Mouse (Mus musculus) MEL (cell line): ENCODE data around the gene App.

ENCODE experiments used
- CTCF ChIP-seq, 3 experiments: IDR thresholded peaks in 2 of 3; conservative IDR thresholded peaks in 1 of 3; 2 replicates each; pipeline ENCODE4 v1.5.1; 2011 to 2012; ENCODE audit warnings: low read length in 3 of 3, low read depth in 2 of 3, mild to moderate bottlenecking in 2 of 3, improper control_type of control experiment in 1 of 3, inconsistent platforms in 1 of 3, mixed read lengths in 1 of 3, moderate library complexity in 1 of 3; ENCODE audit not compliant: control insufficient read depth in 1 of 3, insufficient read depth in 1 of 3, poor library complexity in 1 of 3, severe bottlenecking in 1 of 3
- MAFK ChIP-seq: IDR thresholded peaks from 2 replicates; pipeline ENCODE4 v1.6.1; 2011; ENCODE audit warnings: low read depth, mild to moderate bottlenecking, low read length, improper control_type of control experiment, borderline replicate concordance
- MYC ChIP-seq: IDR thresholded peaks from 2 replicates; pipeline ENCODE4 v1.6.1; 2011; ENCODE audit warnings: low read depth, mild to moderate bottlenecking, low read length, improper control_type of control experiment, moderate library complexity

- TF ChIP-seq CTCF (IDR thresholded peaks at IDR 0.05 in 2 of 3, conservative IDR thresholded peaks at IDR 0.05 in 1 of 3; ENCODE audit: control insufficient read depth in 1 of 3, insufficient read depth in 1 of 3, low read depth in 2 of 3, low read length in 3 of 3, poor library complexity in 1 of 3, severe bottlenecking in 1 of 3) (no peak), MYC (no peak), MAFK (no peak)
Measured at GRCm38 (mm10) chr16:84985340-84985739, 188.2 kb downstream of the App start.
